Mouse (Mus musculus) small intestine, adult 2 months (tissue): ENCODE results near the gene Gja5. TPM values are rescaled to one million over a fixed set of nuclear protein-coding genes. Genes with fewer than 3 reads are reported as not detected.

Experiments
- H3K27ac ChIP-seq: fragments of 200-500 bp; 2 replicates; pipeline ENCODE4 v1.5.1; 2012; ENCODE audit warnings: low read depth, low read length, control low read depth, inconsistent platforms; ENCODE audit not compliant: insufficient read depth
- H3K27me3 ChIP-seq: fragments of 200-500 bp; 2 replicates; pipeline ENCODE4 v1.6.1; 2012; ENCODE audit warnings: mild to moderate bottlenecking, moderate library complexity, low read length, inconsistent platforms; ENCODE audit not compliant: control insufficient read depth, insufficient read depth
- H3K36me3 ChIP-seq: fragments of 200-500 bp; 2 replicates; pipeline ENCODE4 v1.6.1; 2012; ENCODE audit warnings: mild to moderate bottlenecking, low read length, control low read depth, inconsistent platforms; ENCODE audit not compliant: control insufficient read depth, insufficient read depth
- H3K4me1 ChIP-seq: fragments of 200-500 bp; 2 replicates; pipeline ENCODE4 v1.6.1; 2012; ENCODE audit warnings: low read length, inconsistent platforms, mixed read lengths; ENCODE audit not compliant: control insufficient read depth, insufficient read depth, insufficient read length
- H3K4me3 ChIP-seq: fragments of 200-500 bp; 2 replicates; pipeline ENCODE4 v1.5.1; 2012; ENCODE audit warnings: low read depth, mild to moderate bottlenecking, control low read depth, inconsistent platforms, low read length, moderate library complexity
- CTCF ChIP-seq: fragments of 200-500 bp; IDR thresholded peaks from 2 replicates; pipeline ENCODE4 v1.5.1; 2012; ENCODE audit warnings: low read depth, mild to moderate bottlenecking, control low read depth, inconsistent platforms, low read length, moderate library complexity, mixed read lengths; ENCODE audit not compliant: insufficient replicate concordance, insufficient read length; ENCODE audit errors: extremely low read depth
- POLR2A ChIP-seq: fragments of 200-500 bp; IDR thresholded peaks from 2 replicates; pipeline ENCODE4 v1.6.1; 2012; ENCODE audit warnings: low read depth, mild to moderate bottlenecking, control low read depth, inconsistent platforms, low read length, moderate library complexity
- WGBS: fragments of 180-500 bp; shearing (Covaris S2); methylation state at CpG from one replicate; pipeline ENCODE4 v1.1.7; 2018; 5-methylcytosine and 5-hydroxymethylcytosine counted together
- polyA plus RNA-seq: library from polyadenylated mRNA; depleted of rRNA; stranded (reverse); fragments of >200 nt; gene quantifications from 2 replicates; pipeline ENCODE4 v1.2.3, GENCODE M21; 2012

Gja5 gene
- polyA plus RNA-seq, 1 experiment: 0.62 TPM

DNA sequence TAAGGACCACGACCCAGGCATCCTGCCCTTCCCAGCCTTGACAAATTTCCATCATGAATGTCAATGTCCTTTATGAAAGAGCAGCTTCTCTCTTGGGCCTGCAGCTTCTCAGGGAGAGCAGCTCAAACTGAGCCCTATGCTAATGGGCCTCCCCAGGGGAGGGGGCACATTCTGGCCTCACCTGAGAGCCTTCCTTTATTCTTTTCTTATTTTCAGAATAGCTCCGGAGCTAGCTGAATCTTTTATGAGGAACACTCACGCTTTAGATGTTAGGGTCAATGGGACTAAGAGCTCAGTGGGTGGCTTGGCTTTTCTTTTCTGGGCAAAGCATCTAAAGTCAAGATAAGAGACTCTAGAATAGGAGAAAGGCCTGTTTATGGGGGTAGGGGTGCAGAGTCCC, 88.0 kb downstream of the Gja5 start:
- no peaks in the 10 kb centered on the region for H3K27me3 ChIP-seq
- no peak for TF ChIP-seq POLR2A
- no peak for TF ChIP-seq CTCF
- H3K27ac ChIP-seq: no peak overlapping the region

DNA sequence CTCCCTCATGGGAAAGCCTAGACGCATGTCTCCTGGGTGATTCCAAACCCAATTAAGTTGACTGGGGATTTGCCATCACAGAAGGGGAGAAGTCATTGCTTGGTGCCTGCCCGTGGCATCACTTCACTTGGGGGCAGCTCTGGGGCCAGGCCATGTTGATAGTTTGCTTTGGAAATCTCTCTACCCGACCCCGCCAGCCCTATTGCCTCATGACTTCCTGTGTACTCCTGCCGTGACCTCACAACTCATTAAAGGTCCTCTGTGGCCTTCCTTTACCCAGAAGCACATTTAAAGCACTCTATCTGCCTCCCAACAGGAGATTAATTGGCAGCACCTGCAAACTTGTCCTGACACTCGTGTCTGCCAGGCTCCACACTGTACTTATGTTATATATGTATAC, 93.3 kb downstream of the Gja5 start:
- Histone ChIP-seq H3K4me1 (no peaks in the 10 kb centered on the region), H3K27ac (no peak overlapping the region), H3K36me3 (no peaks in the 10 kb centered on the region), H3K27me3 (no peaks in the 10 kb centered on the region), H3K4me3 (no peak overlapping the region)
- WGBS: 45% methylated on average over 6 of the region's 6 CpGs
- TF ChIP-seq POLR2A: no peak
- no peak for TF ChIP-seq CTCF

More for the DNA sequence above, 88.0 kb downstream of the Gja5 start:
- H3K4me1 ChIP-seq: no peaks in the 10 kb centered on the region
- WGBS: 77% methylated on average over 3 of the region's 3 CpGs
- no peaks in the 10 kb centered on the region for H3K36me3 ChIP-seq
- H3K4me3 ChIP-seq: no peak overlapping the region

DNA sequence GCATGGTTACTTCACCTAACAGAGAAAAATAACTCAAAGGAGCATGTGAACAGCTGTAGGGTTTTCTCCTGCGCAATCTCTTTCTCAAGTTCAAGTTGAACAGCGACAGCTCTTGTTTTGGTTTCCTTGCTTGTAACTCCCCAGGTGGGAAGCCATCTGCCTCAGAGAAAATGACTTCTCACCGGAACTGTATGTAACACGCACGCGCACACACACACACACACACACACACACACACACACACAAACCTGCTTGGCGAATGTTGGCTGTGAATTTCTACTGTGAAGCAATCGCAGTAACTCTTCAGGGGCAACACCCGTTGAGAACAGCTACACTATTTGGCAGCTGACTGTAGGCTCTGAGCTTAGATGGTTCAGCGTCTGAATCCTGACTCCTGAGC, 98.6 kb downstream of the Gja5 start:
- TF ChIP-seq CTCF (no peak), POLR2A (no peak)
- H3K27me3 ChIP-seq: no peaks in the 10 kb centered on the region
- H3K4me3 ChIP-seq: no peak overlapping the region
- no peak overlapping the region for H3K27ac ChIP-seq
- no peaks in the 10 kb centered on the region for H3K36me3 ChIP-seq
- no peaks in the 10 kb centered on the region; the same call in 1 of the 2 replicates for H3K4me1 ChIP-seq
- WGBS: 87% methylated on average over 10 of the region's 10 CpGs

DNA sequence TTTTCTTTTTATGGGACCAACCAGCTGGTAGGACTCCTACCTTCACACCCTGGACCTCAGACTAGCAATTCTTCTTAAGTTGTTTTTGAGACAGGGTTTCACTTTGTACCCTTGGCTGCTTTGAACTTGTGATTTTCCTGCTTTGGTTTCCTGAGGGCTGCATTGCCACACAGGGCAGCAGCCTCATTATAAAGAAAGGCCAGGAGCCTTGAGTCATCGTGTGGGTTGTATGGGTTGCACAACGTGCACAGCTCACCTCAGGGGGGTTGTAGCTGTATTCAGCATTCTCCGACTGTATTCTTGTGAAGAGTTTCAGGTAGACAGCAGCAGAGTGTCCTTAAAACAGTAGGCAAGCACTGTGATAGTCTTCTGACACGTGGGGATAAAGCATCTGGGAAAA, 100.0 kb downstream of the Gja5 start:
- TF ChIP-seq CTCF: no peak
- no peak for TF ChIP-seq POLR2A
- no peak overlapping the region for H3K27ac ChIP-seq
- H3K4me3 ChIP-seq: no peak overlapping the region
- H3K27me3 ChIP-seq: no peaks in the 10 kb centered on the region
- WGBS: 65% methylated on average over 4 of the region's 4 CpGs
- H3K4me1 ChIP-seq: no peaks in the 10 kb centered on the region; the same call in 1 of the 2 replicates
- H3K36me3 ChIP-seq: no peaks in the 10 kb centered on the region

DNA sequence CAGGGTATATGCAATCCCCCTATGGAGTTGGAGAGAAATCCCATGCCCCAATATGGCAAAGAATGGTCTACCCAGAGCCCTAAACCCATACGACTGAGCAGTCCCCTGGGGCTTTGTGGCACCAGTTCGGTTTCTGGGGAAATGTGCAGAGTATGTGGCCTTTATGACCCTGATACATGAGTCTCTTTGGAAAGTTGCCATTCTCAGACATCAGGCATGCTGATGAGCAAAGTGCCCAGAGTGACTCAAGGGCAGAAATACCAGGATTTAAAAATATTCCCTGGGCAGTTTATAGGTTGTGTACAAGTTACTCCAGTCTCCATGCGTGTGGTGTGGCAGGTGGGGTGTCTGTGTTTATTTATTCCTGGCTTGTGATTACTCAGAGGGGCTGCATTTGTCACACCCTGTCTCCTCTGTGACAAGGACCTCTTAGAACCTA, 102.5 kb downstream of the Gja5 start:
- H3K4me3 ChIP-seq: no peak overlapping the region
- H3K27me3 ChIP-seq: no peaks in the 10 kb centered on the region
- no peaks in the 10 kb centered on the region for H3K36me3 ChIP-seq
- H3K4me1 ChIP-seq: no peaks in the 10 kb centered on the region; the same call in 1 of the 2 replicates
- no peak for TF ChIP-seq POLR2A
- no peak overlapping the region for H3K27ac ChIP-seq
- WGBS: 69% methylated on average over 3 of the region's 3 CpGs

DNA sequence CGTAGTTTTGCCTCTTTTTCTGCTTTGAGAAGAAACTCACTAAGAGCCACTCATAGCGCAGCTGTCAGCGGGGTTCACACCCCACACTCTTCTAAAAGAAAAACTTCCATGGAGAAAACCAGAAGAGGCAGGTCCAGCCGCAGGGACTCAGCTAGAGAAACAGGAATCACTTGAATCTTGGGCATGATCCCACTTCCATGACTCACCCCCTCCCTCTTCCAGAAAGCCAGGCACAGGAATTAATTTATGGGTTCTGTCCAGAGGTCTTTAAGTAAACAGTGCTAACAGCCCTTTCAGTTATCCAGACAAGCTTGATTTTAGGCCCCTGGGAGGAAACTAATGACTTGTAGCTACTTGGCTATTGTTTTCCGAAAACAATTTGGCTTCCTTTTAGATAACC, 120.7 kb downstream of the Gja5 start:
- Histone ChIP-seq H3K27ac (no peak overlapping the region), H3K36me3 (no peaks in the 10 kb centered on the region), H3K4me3 (no peak overlapping the region), H3K4me1 (no peaks in the 10 kb centered on the region), H3K27me3 (no peaks in the 10 kb centered on the region)
- TF ChIP-seq CTCF: no peak
- no peak for TF ChIP-seq POLR2A
- 58% methylated on average over 5 of the region's 5 CpGs for WGBS

DNA sequence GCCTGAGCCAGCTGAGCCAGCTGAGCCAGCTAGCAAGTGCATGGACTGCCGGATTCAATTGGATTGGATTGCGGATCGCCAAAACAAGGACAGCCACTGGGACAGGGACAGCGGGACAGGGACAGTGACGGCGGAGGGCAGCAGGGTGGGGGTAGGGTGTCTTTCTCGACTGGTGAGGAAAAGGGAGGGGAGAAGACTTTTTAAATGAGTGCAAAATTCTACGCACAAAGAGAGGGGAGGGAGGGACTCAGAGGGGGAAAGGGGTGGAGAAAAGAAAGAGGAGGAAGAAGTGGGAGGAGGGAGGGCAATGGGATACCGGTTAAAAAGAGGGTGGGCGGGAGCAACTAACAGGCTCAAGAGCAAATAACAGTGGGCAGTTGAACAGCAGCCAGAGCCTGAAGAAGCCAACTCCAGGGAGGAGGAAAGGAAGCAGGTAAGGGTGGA, 127.6 kb downstream of the Gja5 start:
- H3K4me1 ChIP-seq: no peaks in the 10 kb centered on the region
- TF ChIP-seq CTCF: no peak
- TF ChIP-seq POLR2A: no peak

DNA sequence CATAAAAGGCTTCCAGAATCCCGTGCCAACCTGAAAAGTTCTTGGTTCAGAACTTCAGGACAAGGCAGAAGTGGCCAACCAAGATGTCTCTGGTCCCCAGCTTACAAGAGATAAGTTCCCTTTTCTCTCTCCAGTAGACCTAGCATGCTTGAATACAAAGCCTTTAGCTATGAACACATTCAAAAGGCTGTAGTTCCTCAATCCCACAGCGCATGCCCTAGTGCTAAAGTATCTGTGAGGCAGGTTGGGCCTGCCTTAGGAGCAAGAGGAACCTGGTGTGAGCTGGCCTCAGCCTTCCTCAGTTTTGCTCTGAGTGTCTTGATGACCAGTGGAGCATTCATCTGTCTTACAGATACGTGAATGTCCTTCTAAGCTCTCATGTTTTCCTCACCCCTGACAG, 131.1 kb downstream of the Gja5 start:
- WGBS: 84% methylated on average over 3 of the region's 3 CpGs

More for the DNA sequence above, 127.6 kb downstream of the Gja5 start:
- Histone ChIP-seq H3K36me3 (no peaks in the 10 kb centered on the region), H3K4me3 (no peak overlapping the region; the same call in 1 of the 2 replicates), H3K27ac (no peak overlapping the region), H3K27me3 (no peaks in the 10 kb centered on the region)
- 10% methylated on average over 10 of the region's 10 CpGs for WGBS

More for the DNA sequence above, 131.1 kb downstream of the Gja5 start:
- no peak for TF ChIP-seq CTCF
- no peak for TF ChIP-seq POLR2A
- no peak overlapping the region for H3K4me3 ChIP-seq
- no peaks in the 10 kb centered on the region for H3K27me3 ChIP-seq
- no peaks in the 10 kb centered on the region for H3K36me3 ChIP-seq
- H3K27ac ChIP-seq: no peak overlapping the region
- H3K4me1 ChIP-seq: no peaks in the 10 kb centered on the region
